Mouse (Mus musculus): ENCODE results near the gene Fyn.

DNA sequence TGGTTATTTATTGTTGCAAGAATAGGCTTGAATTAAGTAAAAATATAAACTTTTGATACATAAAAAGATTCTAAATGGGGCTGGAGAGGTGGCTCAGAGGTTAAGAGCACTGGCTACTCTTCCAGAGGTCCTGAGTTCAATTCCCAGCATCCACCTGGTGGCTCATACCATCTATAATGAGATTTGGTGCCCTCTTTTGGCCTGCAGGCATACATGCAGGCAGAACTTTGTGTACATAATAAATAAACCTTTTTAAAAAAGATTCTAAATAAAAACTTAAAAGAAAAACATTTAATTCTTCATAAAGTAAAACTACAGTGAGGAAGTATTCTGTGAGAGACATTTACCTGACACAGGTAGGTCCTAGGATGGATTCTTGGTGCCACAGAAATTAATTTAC is 73.0 kb downstream of the Fyn start:
- no peak for TF ChIP-seq CTCF (IDR thresholded peaks at IDR 0.05; ENCODE audit: borderline replicate concordance, extremely low read depth, insufficient read depth, insufficient read length)
- no peak for TF ChIP-seq POLR2A (IDR thresholded peaks at IDR 0.05; ENCODE audit: borderline replicate concordance, extremely low read depth, insufficient read depth, insufficient read length, poor library complexity, severe bottlenecking)

Measured in brain, embryonic 14.5 days (tissue).